Mouse (Mus musculus) adrenal gland, postnatal 0 days (tissue): ENCODE measurements around the gene Rps3a1. TPM values are rescaled to one million over a fixed set of nuclear protein-coding genes. Genes with fewer than 3 reads are reported as not detected.

Experiments used
- polyA plus RNA-seq: library from polyadenylated mRNA; unstranded; fragments of >200 nt; fragmentation: Nextera tagmentation; extraction: Ambion mirVana; gene quantifications from 2 replicates; pipeline ENCODE4 v1.2.1, GENCODE M21; 2015

The Rps3a1 gene
- 1,418 and 1,749 TPM in 2 replicates for polyA plus RNA-seq

GRCm38 (mm10) chr3:86142263-86142933 is at the start of gene Rps3a1:
TSS of gene Rps3a1 (minus strand) at chr3:86142702.

Other genes with a start within 250 kb of the Rps3a1 start
- gene Sh3d19, start 171.6 kb downstream of the Rps3a1 start, polyA plus RNA-seq: 14.3 and 16.6 TPM in 2 replicates
- gene Prss48, start 140.2 kb downstream of the Rps3a1 start, polyA plus RNA-seq: not detected in 2 replicates
- gene Lrba, start 82.0 kb upstream of the Rps3a1 start, polyA plus RNA-seq: 1.9 and 3.8 TPM in 2 replicates